Mouse (Mus musculus) adrenal gland, adult 8-10 months (tissue): ENCODE data around the gene Pigt. TPM values are rescaled to one million over a fixed set of nuclear protein-coding genes. Genes with fewer than 3 reads are reported as not detected.

ENCODE experiments used
- DNase-seq: peaks from one replicate; pipeline ENCODE4 v3.0.0; 2022
- total RNA-seq, 4 experiments: library from RNA; stranded (reverse); gene quantifications; 2 replicates each; pipeline ENCODE4 v1.2.4; 2022

The Pigt gene
- total RNA-seq, 4 experiments from 2014 or later: 75.7 to 93.8 (median 88.6) TPM

DNA sequence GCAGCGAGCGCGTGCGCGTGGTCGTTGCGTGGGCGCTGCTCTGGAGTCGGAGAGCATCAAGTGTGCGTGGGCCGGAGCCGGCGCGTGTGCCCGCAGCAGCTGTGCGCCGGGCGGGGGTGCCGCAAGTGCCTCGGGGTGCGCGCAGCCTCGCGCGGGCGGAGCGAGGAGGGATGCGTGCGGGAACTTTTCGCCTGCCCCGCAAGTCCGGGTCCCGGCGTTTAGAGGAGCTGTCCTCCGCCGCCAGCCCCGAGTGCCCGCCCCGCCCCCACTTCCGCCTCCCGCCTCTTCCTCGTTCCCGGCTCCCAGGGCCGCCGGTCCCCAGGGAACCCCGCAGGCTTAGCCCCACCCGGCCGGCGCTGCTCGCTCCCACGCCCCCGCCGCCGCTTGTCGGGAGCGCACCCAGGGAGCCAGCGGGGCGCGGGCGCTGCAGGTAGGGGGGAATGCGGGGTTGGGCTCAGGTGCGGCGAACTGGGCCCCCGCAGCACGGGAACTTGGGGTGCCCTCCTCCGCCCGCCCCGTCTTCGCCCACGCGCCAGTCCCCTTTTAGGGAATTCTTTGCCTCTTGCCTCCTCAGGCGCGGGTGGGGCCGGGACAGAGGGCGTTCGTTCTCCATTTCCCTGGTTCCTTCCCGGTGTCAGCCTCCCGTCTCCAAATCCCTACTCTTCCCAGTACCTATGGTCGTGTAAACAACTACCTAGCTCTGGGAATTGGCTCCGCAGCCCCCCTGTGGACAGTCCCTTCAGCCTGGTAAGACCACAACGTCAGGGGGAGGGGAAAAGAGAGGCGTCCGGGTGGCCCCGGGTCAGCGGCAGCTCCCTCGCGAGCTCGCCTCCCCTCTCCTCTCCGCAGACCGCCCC lies 10.8 kb upstream of the Pigt start:
- no peak for DNase-seq

GRCm38 (mm10) chr2:164487115-164487527 lies 10.2 kb upstream of the Pigt start:
- DNase-seq: no peak

GRCm38 (mm10) chr2:164487812-164488211 lies 9.5 kb upstream of the Pigt start:
- no peak for DNase-seq

DNA sequence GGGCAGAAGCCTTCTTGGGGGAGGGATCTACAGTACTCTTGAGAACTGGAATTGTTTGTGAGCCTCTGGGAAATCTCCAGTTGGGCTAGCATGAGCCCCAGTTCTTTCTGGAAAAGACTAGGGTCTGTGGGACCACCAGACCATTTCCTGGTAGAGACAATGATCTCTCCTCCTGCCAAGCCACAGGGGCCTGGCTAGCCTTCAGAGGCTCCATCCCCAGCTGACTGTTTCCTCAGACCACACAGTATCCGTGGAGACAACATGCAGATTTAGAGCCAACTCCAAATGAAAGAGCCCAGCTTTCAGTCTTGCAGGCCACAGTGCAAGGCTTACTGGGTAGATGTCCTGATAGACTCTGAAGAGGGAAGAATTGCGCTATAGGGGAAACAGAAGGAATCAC lies 3.2 kb upstream of the Pigt start:
- DNase-seq: no peak

GRCm38 (mm10) chr2:164496331-164496730 lies 989 bp upstream of the Pigt start:
- DNase-seq: no peak

DNA sequence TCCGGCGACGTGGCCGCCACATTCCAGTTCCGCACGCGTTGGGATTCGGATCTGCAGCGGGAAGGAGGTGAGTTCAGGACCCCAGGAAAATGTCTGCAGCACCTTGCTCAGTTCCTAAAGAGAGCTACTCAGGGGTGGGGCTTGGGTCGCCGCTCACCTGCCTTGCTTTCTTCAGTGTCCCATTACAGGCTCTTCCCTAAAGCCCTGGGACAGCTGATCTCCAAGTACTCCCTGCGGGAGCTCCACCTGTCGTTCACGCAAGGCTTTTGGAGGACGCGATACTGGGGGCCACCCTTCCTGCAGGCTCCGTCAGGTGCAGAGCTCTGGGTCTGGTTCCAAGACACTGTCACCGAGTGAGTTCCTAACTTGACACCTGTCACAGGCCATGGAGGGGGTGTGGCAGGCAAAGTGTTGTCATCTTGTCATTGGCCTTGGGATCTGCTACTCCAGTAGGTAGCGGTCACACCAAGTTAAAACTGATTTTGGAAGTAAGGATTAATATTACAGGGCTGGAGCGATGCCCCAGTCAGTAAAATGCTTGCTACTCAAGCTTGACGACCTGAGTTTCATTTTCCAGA lies 460 bp downstream of the Pigt start:
- no peak for DNase-seq

GRCm38 (mm10) chr2:164499317-164499716 lies 2.0 kb downstream of the Pigt start:
- DNase-seq: no peak

- peak; percentile 80 for DNase-seq
Measured at GRCm38 (mm10) chr2:164500511-164500910, 3.2 kb downstream of the Pigt start.

DNA sequence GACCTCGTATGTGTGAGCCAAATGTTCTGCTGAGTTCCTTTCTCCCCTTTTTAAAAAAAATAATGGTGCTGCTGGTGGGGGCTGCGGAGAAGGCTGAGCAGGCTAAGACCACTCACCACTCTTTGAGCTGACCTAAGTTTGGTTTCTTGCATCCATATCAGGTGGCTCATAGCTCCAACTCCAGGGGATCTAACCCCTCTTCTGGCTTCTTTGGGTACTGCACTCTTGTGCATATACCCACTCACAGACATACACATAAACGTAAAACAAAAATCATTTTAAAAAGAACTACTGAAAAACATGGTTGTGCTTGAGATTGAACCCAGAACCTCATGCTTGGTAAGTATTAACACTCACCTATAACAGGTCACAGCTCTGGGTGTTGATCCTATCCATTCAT lies 7.6 kb downstream of the Pigt start:
- no peak for DNase-seq

DNA sequence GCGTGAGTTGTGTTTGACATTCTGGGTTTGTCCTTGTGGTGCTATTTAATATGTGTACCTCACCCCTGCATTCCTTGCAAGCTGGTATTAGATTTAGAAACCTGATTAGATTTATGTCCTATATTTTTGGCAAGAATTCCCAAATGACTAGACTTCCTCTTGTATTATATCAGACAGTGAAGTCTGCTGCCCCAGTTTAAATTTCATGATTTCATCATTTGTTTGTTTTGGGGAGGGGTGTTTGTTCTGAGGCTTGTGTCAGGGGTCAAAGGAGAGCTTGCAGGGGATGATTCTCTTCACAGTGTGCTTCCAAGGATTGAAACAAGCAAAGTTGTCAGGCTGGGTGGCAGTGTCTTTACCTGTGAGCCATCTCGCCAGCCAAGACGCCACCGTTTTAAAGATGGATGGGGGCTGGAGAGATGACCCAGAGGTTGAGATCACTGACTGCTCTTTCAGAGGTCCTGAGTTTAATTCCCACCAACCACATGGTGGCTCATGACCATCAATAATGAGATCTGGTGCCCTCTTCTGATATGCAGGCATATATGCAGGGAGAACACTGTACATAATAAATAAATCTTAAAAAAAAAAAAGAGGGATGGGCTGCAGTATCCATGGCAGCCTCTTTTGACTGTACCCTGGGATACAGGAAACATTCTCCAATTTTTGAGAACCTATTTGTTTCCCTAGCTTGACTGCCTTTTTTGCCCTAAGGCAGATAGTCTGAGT lies 8.5 kb downstream of the Pigt start:
- no peak for DNase-seq

DNA sequence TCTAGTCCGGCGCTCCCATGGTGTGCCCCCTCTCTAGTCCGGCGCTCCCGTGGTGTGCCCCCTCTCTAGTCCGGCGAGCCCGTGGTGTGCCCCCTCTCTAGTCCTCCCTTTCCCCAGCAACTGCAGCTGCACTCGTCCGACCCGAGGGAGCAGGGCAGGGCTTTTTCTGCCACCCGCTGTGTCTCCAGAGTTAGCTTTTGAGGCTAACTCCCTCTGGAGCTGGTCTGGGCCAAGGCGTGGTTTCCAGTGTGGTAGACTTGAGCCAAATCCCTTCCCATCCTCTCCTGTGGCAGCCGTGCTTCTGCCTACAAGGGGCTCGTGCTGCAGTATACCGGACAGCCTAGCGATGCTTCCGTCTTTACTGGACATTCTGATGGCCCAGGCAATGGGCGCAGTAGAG lies 10.5 kb downstream of the Pigt start:
- no peak for DNase-seq

- DNase-seq: no peak
Measured at GRCm38 (mm10) chr2:164510621-164511190, 13.4 kb downstream of the Pigt start.

DNA sequence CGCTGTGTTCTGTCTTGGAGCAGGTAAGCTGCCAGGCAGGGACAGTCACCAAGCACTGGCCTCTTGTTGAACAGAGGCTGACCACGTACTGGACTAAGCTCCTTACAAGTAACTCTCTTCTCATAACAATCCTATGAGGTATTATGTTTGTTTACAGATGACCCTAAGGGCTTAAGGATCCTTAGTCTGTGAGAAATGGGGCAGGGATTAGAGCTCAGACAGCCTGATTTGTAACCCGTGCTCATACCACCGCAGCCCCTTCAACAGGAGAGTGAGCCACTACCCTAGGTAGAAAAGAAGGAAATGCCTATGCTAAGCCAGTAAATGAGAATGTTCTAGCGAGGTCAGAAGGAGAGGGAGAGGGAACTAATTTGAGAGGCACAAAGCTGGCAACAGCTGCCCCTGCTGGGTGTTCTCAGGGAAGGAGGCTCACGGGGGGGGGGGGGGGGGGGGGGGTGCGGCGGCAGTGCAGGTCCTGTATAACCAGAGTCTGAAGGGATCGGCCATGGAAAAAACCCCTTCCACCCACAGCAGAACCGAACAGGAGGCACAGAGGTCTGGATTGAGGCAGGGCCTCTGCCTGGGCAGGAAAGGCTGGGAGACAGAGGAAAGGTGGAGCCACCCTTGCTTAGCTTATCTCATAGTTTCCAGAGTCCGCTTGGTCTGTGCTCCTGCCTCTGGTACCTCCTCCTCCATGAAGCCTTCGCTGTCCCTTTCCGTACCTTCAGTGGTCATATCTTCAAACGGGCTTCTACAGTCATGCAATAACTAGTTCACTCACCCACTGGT lies 15.0 kb downstream of the Pigt start:
- DNase-seq: no peak

DNA sequence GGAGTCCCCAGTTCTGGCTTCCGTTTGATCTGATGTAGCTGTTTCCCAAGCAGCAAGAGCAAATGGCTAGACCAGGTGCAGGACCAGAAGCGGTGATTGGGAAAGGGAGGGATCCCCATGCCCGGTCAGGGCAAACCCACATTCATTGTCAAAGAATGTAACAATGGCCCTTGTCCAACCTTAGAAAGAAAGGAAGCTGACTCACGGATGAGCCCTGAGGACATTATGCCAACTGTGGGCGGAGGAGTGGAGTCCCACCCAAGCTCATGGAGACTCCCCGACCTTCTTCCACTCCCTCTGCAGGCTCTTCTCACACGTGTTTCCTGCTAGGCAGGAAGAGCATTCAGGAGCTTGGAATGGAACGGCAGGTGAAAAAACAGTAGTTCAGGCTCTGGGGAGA lies 16.1 kb downstream of the Pigt start:
- peak; percentile 55 for DNase-seq

GRCm38 (mm10) chr2:164514916-164515315 lies 17.6 kb downstream of the Pigt start:
- DNase-seq: no peak

DNA sequence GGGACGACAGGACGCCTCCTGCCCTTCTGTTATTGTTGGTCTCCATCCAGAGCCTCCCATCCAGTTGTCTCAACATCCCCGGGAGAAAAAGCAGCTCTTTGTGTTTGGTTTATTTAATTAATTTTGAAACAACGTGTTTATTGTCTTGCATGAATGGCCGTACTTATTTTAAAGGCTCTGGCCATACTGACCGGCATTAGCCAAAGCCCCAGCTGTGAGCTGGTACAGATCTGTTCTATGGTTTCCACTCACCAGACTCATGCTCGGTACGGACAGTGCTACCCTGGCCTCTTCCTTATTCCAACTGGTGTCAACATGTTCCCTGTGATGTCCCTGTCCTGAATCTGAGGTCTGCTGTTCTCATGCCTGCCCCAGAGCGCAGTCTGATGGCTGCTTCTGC lies 18.6 kb downstream of the Pigt start:
- no peak for DNase-seq

GRCm38 (mm10) chr2:164516592-164516991 lies 19.3 kb downstream of the Pigt start:
- no peak for DNase-seq

DNA sequence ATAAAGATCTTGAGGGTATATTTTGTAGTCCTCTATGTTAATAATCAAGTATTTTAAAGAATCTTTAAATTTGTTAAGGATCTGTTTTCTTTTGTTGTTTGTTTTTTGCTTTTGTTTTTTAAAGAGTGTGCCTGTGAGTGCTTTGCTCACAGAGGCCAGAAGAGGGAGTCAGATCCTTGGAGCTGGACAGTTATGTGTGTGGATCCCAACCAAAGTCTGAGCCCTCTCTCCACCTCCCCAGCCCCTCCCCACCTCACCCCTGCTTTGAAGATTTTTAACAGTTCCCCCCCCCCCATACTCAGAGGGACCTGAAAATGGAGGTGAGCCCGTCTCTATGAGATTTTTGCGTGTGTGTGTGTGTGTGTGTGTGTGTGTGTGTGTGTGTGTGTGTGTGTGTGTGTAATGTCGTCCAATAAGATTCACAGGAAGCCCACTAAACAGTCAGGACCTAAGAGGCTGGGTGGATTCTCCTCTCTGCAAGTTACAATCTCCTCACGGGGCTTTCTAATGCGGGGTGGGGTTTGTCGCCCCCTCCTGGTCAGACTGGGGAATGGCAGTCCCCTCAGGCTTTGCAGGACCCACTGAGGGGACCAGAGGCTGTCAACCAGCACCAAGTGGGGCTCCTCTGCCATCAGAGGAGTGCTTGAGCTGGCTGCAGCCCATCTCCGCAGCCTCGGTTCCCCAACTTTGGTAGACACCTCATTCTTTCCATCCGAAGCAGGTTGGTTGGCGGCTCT lies 20.3 kb downstream of the Pigt start:
- DNase-seq: peak; percentile 34

GRCm38 (mm10) chr2:164518266-164519170 lies 21.2 kb downstream of the Pigt start:
- no peak for DNase-seq

GRCm38 (mm10) chr2:164519171-164519526 lies 21.8 kb downstream of the Pigt start:
- no peak for DNase-seq

GRCm38 (mm10) chr2:164520782-164521181 lies 23.5 kb downstream of the Pigt start:
- DNase-seq: peak; percentile 43
